Mouse (Mus musculus) embryo, embryonic 11 days (tissue): ENCODE data around the gene Hist1h2bh.

Experiments used
- DNase-seq: peaks from one replicate; pipeline ENCODE4 v3.0.0-alpha.2; 2015

The Hist1h2bh gene

GRCm38 (mm10) chr13:23529480-23530165 lies 13.6 kb downstream of the Hist1h2bh start:
- no peak for DNase-seq

GRCm38 (mm10) chr13:23529005-23529404 lies 14.2 kb downstream of the Hist1h2bh start:
- DNase-seq = no peak

GRCm38 (mm10) chr13:23526312-23526711 lies 16.9 kb downstream of the Hist1h2bh start:
- DNase-seq = peak; percentile 93

GRCm38 (mm10) chr13:23525901-23526300 lies 17.3 kb downstream of the Hist1h2bh start:
- DNase-seq = peak; percentile 70

- DNase-seq = peak; percentile 85
Measured at GRCm38 (mm10) chr13:23524654-23525053, 18.5 kb downstream of the Hist1h2bh start.

GRCm38 (mm10) chr13:23523976-23524375 lies 19.2 kb downstream of the Hist1h2bh start:
- no peak for DNase-seq

- DNase-seq = peak; percentile 84
Measured at GRCm38 (mm10) chr13:23521703-23522102, 21.5 kb downstream of the Hist1h2bh start.

GRCm38 (mm10) chr13:23519416-23519815 lies 23.8 kb downstream of the Hist1h2bh start:
- peak; percentile 83 for DNase-seq

- DNase-seq = peak; percentile 88
Measured at GRCm38 (mm10) chr13:23518885-23519284, 24.3 kb downstream of the Hist1h2bh start.

- no peak for DNase-seq
Measured at GRCm38 (mm10) chr13:23518295-23518603, 24.9 kb downstream of the Hist1h2bh start.

GRCm38 (mm10) chr13:23517603-23518294 lies 25.4 kb downstream of the Hist1h2bh start:
- DNase-seq = peak; percentile 85

- peak; percentile 78 for DNase-seq
Measured at GRCm38 (mm10) chr13:23516822-23517602, 26.2 kb downstream of the Hist1h2bh start.

GRCm38 (mm10) chr13:23515826-23516620 lies 27.2 kb downstream of the Hist1h2bh start:
- DNase-seq = no peak

GRCm38 (mm10) chr13:23515281-23515680 lies 27.9 kb downstream of the Hist1h2bh start:
- DNase-seq = peak; percentile 11

GRCm38 (mm10) chr13:23513517-23513916 lies 29.7 kb downstream of the Hist1h2bh start:
- DNase-seq = no peak

- DNase-seq = no peak
Measured at GRCm38 (mm10) chr13:23510127-23510526, 33.1 kb downstream of the Hist1h2bh start.

GRCm38 (mm10) chr13:23506819-23507515 lies 36.2 kb downstream of the Hist1h2bh start:
- peak; percentile 58 for DNase-seq

- DNase-seq = peak; percentile 78
Measured at GRCm38 (mm10) chr13:23506351-23506750, 36.8 kb downstream of the Hist1h2bh start.

- peak; percentile 54 for DNase-seq
Measured at GRCm38 (mm10) chr13:23505662-23506345, 37.4 kb downstream of the Hist1h2bh start.

GRCm38 (mm10) chr13:23503797-23504196 lies 39.4 kb downstream of the Hist1h2bh start:
- DNase-seq = peak; percentile 82

GRCm38 (mm10) chr13:23502916-23503315 lies 40.3 kb downstream of the Hist1h2bh start:
- DNase-seq = no peak
